Mouse (Mus musculus) megakaryocyte, adult 5-6 weeks (primary cell): ENCODE measurements around the gene Cntnap5a. TPM values are rescaled to one million over a fixed set of nuclear protein-coding genes. Genes with fewer than 3 reads are reported as not detected.

Experiments used
- ATAC-seq: 2 replicates; pipeline ENCODE4 v1.8.0; 2016; ENCODE audit warnings: mild to moderate bottlenecking, inconsistent platforms; ENCODE audit not compliant: poor library complexity, severe bottlenecking
- total RNA-seq, 2 experiments: library from RNA; stranded (forward) in 1 of 2; stranded (reverse) in 1 of 2; fragments of 153-499, 151-499 nt in 1 of 2; fragments of 221-1000, 200-1000 nt in 1 of 2; gene quantifications; 2 replicates each; pipeline versions ENCODE4 v1.2.3 to v1.2.4; 2015 to 2017

The Cntnap5a gene
- total RNA-seq (2015) = not detected in 2 replicates
- total RNA-seq (2017) = not detected in 2 replicates

GRCm38 (mm10) chr1:115684518-115685368 is at the start of gene Cntnap5a:
Gene Cntnap5a (plus strand): TSS chr1:115684756.
- ATAC-seq = no peak

DNA sequence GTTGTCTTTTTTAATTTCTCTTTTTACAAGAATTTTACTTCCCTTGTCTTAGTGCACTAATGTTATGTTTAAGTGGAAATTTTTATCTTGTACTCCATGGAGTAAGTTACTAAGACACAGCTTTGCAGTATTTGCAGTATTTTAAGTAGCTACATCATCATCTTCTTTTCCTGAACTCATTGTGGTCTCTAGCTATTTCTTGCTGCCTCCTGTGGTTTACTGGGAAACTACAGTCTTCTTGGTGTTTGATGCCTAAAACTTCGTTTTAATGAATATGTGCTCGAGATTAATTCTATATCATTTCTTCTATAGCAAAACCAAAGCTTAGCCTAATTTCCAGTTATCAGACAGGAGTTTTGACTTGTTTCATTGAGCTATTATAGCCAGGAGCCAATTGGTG is 37.6 kb upstream of the Cntnap5a start:
- ATAC-seq = no peak

DNA sequence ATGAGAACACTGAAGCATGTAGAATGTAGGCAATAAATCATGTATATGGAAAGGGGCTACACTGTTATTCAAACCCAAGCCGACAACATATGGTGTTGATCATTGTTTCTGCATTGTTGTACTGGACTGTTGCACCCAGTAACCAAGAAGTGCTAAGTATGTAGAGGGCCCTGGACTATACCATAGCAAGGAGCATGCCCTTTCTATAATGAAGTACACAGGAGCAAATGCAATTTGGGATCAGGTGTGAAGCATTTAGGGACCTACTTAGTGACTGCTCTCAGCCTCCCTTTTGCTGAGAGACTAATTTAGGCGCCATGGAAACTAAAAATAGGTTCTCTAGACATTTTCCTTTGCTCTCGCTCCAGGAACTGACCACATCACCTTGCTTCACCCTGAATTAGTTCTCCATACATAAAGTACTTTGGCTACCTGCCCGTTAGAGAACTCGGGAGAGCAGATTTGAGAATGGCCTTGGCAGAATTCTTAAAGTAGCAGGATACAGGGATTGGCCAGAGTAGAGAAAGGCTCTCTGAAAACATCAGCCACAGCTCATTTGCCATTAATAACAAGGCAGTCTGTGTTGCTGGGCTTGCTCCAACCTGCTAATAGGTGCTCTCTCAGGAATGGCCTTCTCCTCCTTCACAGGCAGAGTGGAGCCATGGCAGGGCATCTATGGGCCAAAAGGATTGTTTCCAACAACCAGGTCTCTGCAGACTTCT is 26.1 kb upstream of the Cntnap5a start:
- no peak for ATAC-seq

GRCm38 (mm10) chr1:115686494-115686893 is 1.9 kb downstream of the Cntnap5a start:
- no peak for ATAC-seq

GRCm38 (mm10) chr1:115699798-115700197 is 15.2 kb downstream of the Cntnap5a start:
- no peak for ATAC-seq

- no peak for ATAC-seq
Measured at GRCm38 (mm10) chr1:115742556-115742955, 58.0 kb downstream of the Cntnap5a start.

GRCm38 (mm10) chr1:115745569-115745968 is 61.0 kb downstream of the Cntnap5a start:
- ATAC-seq = no peak

GRCm38 (mm10) chr1:115784737-115785136 is 100.2 kb downstream of the Cntnap5a start:
- no peak for ATAC-seq

GRCm38 (mm10) chr1:115842591-115842990 is 158.0 kb downstream of the Cntnap5a start:
- ATAC-seq = no peak

GRCm38 (mm10) chr1:115847605-115848004 is 163.0 kb downstream of the Cntnap5a start:
- no peak for ATAC-seq

GRCm38 (mm10) chr1:115852206-115852605 is 167.7 kb downstream of the Cntnap5a start:
- ATAC-seq = no peak

GRCm38 (mm10) chr1:115918396-115918795 is 233.8 kb downstream of the Cntnap5a start:
- ATAC-seq = no peak

DNA sequence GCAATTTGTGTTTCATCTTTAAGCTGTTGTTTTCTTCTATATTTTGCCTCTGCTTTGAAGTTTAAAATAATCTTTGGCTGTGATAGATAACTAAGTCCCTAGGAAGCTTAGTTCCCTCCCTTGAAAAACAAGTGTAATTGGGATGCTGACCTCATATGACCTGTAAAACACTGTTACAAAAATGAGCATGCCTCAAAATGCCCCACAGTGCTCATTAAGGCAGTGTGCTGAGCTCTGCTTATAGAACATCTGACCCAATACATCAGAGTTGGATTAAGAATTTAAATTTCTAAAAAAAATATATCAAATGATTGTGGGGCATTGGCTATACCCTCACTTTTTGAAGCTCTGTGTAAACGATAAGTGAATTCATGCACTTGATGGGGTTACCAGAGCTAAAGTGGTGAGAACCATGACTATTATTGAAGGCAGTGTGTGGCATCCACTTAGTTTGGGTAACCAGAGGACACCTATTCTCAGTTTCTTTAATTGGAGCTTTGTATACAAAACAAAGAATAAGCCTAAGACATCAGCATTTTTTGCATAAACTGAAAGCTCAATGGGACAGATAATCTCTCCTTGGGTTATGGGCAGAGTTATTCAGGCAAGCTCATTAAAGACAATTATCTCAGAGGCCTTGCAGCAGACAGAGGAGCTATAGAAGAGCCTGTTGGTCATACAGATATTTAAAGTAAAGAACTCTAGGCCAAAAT is 241.6 kb downstream of the Cntnap5a start:
- no peak for ATAC-seq

- ATAC-seq = no peak
Measured at GRCm38 (mm10) chr1:115932045-115932444, 247.5 kb downstream of the Cntnap5a start.

DNA sequence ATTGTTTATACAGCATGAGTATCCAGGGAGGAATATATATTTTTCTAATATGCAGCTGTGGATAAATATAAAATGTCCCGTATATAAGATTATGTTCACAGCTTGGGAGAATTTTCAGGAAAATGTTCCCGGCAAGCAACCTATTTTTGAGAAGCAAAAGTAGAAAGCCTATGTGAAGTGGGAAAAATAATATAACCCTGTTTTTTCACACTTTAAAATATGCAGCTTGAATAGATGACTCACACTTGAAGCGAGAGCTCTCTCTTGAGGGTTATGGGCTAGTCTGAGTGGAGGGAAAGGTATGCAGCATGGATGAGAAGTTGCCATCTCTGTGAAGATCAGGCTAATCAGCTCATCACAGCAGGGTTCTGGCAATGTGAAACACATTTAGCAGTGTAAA is 261.3 kb downstream of the Cntnap5a start:
- no peak for ATAC-seq

DNA sequence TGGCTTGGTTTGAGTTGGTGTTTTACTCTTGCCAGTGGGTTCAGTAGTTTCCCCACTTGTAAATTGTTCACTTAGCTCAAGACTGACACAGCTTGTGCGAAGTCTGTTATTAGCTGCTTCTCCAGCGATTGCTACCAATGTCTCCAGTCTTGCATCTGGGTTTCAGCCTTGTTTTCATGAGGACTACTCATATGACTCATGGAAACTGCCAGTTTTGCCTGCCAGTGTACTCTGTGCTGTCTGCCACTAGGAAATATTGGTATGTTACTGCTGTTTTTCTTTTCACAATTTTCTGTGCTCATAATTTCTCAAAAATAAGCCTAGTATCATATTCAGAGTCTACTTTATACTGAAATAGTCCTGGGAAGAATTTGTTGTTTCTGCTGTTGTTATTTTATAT is 272.0 kb downstream of the Cntnap5a start:
- no peak for ATAC-seq

DNA sequence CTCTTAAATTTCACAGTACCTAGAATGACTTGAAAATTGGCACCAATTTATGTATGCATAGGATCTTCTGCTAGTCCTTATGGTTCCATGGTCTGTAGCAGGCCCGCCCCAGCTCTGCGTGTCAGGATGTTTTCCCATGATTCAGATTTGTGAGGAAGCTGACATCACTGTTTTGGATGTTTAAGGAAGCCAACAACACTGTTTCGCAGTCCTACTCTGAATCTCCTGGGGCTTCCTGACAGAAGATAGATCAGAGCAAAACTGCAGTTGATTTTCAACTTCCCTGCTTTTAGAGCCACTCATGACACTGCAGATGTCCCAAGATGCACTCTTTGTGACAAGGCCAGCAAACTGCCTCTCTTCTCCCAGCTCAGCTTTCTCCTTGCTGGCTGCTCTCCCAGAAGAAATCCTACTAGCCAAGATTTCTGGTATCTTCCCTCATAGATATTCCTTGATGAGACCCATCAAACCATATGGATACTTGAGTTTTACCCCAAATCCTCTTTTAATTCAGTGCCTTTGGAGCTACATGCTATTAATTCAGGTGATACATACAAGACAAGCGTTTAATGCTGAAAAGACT is 280.5 kb downstream of the Cntnap5a start:
- no peak for ATAC-seq

GRCm38 (mm10) chr1:115990204-115990603 is 305.6 kb downstream of the Cntnap5a start:
- ATAC-seq = no peak

DNA sequence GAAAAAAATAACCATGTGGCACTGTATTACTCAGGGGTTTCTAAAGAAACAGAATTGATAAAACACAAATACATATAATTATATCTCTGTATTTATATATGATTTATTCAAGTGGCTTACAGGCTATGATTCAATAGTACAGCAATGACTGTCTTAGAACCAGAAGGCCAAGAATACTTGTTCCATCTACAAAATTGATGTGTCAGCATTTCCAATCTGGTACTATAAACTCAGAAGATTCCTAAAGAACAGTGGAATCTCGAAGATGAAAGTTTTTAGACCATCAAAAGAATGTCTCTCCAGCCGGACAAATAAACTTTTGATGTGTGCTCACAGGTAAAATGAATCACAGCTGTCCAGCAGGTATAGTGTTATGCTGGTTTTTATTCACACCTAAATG is 331.2 kb downstream of the Cntnap5a start:
- ATAC-seq = no peak

GRCm38 (mm10) chr1:116029653-116030052 is 345.1 kb downstream of the Cntnap5a start:
- ATAC-seq = no peak

- ATAC-seq = no peak
Measured at GRCm38 (mm10) chr1:116035897-116036296, 351.3 kb downstream of the Cntnap5a start.
